Mouse (Mus musculus): Measurements from ENCODE around the gene Capg.
"Not testable (repeated sequence)": the region's sequence is repeated elsewhere in the genome, so short reads cannot be mapped to it uniquely, and the experiment has no call there.

The Capg gene

DNA sequence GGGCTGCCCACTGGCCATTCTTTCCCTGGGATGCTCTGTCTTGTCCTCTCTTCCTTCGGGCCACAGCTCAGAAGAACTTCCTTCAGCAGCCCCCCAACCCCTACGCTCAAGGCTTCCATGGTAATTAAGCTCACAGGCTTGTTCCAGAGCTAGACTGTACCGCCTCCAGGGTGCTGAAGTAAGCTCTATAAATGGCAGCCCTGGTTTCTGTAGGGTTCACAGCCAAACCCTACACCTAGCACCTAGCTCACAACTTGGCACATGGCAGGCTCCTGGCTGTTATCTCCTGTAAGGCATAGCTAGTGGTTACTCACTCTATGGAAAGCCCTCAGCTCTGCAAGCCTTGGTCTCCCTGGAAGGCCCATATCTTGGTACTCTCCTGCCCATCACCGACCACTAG lies 11.6 kb upstream of the Capg start:
- peak; percentile 80 for DNase-seq (ENCODE audit: low read depth, low spot score)

DNA sequence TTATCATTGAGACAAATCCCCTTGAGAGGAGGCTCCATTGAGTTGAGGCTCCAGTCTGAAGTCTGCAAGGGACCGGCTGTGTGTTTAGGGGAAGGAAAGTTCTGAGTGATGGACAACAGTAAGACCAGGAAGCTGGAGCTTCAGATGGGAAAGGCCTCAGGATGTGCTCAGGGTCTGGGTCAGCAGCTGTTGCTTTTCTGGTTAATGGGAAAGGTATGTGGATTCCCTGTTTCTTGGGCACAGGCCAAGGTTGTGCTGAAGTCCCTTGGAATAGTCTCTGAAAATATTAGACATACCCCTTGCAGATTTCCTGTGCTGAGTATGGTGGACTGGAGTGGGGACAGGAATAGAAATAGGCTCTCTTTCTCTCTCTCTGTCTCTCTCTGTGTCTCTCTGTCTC lies 10.6 kb upstream of the Capg start:
- not testable (repeated sequence) for DNase-seq (ENCODE audit: low read depth, low spot score)

DNA sequence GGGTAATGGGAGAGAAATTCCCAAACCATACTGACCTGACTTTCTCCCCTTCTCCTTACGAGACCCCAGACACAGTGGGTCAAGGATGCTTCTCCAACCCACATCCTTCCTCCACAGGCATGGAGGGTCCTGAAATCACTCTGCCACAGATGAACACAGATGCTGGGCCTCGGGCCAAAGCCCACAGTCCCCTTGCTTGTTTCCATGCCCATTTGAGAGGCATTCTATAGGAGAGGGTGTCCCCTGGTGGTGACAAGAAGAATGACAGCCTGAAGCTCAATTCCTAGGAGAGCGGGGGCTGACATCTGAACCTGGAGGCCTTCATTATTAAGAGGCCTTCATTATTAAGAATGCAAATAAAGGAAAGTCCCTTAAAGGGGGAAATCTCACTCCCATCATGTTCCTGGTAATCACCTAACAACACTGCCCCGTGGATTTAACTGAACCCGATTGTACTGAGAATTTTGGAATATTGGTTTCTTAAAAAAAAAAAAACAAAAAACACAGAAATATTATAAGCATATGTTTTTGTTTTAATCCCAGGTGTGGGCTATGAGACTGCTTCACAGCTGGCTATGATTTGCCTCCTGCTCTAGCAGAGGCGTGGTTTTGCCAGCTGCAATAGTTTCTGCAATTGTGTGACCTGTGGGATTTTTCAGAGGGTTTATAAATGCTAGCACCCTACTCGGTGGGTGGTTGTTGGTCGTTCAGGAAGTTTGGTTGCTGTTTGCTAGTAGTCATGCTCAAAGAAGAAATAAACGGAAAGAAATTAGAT lies 10.0 kb upstream of the Capg start:
- peak; percentile 75 for DNase-seq (ENCODE audit: low read depth, low spot score)

DNA sequence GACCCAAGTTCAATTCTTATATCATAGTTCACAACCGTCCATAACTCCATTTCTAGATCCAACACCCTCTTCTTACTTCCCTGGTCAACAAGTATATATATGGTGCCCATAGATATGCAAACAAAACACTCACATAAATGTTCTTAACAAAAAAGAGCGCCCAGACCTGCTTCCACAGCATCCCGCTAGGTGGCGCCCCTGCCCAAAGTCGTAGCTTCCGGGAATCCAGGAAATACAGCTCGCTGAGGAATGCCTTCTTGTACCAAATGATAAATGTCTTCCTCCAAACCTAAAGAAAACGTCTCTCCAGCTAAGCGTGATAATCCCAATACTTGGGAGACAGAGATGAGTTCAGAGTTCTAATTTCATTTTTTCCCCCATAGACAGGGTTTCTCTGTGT lies 9.0 kb upstream of the Capg start:
- DNase-seq (ENCODE audit: low read depth, low spot score): peak; percentile 86

DNA sequence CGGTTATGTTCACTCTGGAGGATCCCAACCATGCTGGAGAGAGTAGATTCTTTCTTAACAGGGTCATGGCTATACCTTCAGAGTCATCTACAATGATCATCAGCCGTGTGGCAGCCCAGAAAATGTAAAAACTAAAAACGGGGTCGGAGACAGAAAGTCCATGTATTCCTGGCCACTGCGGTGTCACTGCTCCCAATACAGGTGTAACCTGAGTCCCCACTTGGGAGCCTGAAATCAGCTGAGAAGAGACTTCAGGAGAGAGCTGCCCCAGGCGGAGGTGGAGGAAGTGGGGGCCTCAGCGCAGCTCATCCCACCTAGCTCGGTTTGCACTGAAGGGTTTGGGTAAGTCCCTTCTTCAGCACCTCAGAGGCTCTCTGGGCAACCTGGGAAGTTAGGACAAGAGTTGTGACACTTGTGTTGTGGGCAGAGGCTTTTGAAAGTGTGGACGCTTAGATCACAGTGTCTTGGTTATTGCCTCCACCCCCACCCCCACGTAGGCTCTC lies 6.1 kb upstream of the Capg start:
- no peak for DNase-seq (ENCODE audit: low read depth, low spot score)

DNA sequence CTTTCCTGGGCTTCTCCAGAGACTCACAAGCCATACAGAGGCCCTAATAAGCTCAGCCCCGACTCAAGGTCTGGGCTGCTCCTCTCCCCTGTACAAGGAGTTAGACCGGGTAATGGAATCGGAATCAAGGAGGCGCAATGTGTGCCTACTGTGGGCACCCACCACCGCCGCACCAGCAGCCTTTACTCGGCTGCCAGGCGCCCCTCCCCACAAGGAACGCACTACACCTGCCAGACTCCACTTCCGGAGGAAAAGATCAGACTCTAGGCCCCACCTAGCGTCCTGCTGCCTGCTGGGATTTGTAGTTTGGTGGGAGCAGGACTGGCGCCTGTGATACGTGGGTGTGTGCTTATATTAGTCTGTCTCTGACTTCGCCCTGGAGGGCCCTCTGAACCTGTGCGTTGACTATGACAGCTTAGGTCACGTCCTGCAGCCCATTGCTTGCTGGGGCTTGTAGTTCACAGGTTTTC lies 5.6 kb upstream of the Capg start:
- DNase-seq (ENCODE audit: low read depth, low spot score): peak; percentile 99

DNA sequence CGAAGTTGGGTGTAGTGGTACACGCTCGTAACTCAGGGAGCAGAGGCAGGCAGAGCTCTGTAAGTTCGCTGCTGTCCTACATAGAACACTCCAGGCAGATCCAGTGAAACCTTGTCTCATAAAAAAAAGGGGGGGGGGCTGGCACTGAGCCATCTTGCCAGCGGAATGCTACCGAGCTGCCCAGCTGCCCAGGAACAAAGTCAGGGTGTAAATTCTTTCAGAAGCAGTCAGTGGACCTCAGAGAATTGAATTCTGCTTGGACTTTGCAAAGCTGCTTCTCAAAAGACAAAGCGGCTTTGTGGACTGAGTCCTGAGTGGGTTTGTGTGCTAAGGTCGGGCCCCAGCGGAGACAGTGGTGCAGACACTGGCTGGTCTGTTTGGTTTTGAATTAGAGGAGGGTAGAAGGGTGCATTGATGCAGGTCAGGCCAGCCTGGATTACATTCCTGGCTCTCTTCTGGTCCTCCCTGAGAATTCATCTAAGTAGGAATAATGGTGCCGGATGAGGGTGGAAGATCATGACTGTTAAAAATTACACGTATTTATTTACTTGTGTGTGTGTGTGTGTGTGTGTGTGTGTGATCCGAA lies 833 bp upstream of the Capg start:
- peak; percentile 68 for DNase-seq (ENCODE audit: low read depth, low spot score)

DNA sequence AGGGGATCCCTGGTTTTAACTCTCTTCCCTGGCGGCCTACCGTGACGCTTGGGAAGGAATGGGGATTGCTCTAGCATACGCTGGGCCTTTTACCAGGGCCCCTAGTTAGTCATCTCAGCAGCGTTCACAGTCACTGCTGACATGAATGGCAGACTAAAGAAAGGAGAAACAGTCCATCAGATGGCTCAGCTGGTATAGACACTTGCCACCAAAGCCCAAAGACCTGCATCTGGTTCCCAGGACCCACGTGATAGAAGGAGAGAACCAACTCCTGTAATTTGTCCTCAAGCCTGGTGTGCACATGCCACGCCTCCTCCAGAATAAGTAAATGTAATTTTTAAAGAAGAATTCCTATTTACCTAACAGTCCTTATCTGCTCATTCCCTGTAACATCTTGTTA lies 1.2 kb downstream of the Capg start:
- no peak for DNase-seq (ENCODE audit: low read depth, low spot score)

DNA sequence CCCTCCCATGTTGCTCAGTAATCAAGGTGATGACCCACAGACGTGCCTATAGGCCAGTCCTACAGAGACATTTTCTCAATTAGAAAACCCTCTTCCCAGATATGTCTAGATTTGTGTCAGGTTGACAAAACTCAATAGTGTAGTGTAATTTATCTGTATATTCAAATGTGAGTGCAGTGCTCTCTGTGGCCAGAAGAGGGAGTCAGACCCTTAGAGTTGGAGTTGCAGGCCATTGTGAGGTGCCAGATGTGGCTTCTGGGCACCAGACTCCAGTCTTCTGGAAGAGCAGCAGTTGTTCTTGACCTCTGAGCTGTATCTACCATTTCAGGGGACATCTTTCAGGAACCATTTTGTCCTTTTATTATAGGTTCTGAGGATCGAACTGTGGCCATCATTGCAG lies 2.9 kb downstream of the Capg start:
- DNase-seq (ENCODE audit: low read depth, low spot score): no peak

DNA sequence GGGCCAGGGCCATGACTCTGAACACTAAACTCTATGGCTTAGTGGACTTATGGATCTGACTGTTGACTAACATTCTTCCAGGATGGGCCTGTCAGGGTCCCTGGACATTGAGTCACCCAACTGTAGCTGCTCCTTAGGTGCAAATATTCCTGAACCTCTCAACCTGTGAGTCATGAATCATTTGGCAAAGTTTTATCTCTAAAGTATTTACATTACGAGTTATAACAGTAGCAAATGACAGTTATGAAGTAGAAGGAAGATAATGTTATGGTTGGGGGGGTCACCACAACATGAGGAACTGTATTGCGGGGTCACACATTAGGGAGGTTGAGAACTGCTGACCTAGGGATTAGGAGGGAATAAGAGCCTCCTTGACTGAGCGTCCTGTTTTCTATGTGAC lies 3.7 kb downstream of the Capg start:
- no peak for DNase-seq (ENCODE audit: low read depth, low spot score)

DNA sequence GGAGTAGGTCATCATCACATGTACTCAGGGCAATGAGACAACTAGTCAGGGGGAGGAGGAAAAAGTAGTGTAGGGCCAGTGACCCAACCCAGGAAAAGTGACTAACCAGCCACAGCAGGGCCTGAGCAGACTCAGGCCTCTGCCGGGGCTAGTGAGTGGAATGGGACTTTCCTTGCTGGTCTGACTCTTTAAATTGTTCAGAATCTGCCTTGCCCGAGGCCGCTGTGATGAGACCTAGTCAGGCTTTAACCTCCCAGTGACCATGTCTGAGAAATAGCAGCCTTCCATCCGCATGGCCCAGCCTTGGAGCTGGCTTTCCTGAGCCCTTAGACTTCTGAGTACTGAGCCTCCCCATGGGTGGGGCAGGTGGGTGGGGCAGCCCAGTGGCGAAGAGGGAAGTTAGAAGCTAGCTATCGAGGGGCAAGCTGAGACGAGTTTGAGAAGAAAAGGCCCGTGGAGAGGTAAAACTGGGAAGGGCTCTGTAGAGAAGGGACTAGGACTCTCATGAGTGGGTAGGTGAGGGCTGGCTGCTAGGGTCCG lies 4.9 kb downstream of the Capg start:
- no peak for DNase-seq (ENCODE audit: low read depth, low spot score)

DNA sequence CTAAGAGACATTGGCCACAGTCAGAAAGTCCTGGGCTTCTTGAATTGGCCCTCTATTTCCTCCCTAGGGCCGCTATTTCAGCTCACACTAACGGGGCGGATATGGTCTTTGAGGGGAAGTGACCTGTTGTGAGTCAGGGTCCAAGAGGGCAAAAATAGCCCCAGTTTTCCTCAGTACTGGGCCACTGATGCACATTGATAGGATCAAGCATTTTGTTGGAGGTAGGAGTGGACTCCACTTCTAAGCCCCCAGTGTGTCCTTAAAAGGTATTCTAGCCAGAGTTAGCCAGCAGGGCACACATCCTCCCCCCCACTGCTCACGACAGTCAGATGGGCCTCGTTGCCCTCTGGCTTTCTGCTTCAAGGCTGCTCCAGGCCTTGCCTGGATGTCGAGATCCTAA lies 5.8 kb downstream of the Capg start:
- no peak for DNase-seq (ENCODE audit: low read depth, low spot score)

DNA sequence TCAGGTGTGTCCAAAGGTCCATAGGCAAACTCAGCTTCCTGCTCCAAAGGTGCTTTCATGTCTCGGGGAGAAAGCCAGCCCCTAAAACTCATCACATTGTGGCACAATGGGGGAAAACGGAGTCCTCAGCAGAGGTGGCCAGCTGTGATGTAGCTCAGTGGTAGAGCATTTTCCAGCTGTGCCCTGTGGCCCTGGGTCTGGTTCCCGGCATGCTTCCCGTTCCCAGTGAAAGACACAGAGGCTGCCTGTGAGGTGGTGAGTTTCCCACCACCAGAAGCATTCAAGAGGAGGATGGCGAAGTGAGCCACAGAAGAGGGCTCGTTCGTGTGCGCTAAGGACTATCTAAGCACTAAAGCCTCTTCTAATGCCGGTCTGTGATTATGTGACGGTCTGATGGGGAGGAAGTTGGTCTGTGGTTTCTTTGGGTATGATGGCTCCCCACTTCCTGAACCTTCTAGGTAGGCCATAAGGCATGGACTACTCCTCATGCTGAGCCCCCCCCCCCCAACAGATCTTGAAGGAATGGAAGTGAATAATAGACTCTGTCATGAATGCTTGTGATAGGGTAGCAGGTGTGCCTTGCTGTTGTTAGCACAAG lies 6.4 kb downstream of the Capg start:
- no peak for DNase-seq (ENCODE audit: low read depth, low spot score)

DNA sequence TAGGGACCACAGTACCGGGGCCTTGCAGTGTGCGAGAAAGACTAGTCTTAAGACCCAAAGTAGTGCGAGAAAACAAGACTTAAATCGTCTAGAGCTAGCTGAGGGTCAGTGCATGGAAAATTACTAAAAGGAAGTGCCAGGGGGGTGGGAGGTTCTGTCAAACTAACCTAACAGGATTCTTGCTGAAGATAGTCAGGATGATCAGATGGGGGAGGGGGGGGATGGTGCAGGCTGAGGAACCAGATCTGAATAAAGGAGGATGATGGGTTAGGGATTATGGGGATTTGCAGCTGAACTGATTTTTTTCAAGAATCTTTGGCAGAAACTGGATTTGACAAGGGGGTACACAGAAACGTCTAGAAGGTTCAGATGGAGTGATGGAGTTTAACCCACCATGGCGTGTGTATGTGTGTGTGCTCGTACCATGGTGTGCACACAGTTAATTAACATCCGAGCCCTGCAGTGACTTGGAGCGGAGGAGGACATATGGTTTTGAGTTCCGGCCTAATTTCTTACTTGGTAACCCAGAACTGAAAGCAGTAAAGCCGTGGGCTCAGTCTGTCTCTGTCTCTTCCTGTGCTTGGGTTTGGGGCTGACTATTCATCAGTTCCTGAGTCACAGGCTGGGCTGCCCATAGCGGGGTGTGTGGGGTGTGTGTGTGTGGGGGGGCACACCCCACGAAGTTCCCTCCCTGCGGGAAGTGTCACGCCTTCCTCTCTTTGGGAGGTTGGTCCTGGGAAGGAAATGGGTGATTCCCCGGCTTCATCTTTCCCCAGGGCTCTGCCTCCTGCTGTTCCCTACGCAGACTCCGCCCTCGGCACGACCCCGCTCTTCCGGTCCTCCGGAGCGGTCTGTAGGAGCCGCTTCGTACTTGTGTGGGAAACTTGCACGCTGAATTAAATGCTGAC lies 8.2 kb downstream of the Capg start:
- DNase-seq (ENCODE audit: low read depth, low spot score): peak; percentile 89

DNA sequence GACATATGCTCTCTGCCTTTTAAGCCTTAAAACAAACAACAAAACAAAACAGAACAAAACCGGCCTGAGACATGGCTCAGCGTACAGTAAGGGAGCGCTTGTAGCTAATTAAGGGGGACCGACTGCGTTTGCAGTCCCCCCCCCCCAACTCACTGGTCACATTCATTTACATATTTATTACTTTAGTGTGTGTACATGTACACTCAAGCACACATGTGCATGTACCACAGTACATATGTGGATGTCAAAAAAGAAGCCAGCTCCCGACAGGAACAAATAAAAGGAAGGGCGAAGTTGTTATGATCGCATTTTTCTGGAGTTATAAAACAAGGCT lies 8.9 kb downstream of the Capg start:
- no peak for DNase-seq (ENCODE audit: low read depth, low spot score)

DNA sequence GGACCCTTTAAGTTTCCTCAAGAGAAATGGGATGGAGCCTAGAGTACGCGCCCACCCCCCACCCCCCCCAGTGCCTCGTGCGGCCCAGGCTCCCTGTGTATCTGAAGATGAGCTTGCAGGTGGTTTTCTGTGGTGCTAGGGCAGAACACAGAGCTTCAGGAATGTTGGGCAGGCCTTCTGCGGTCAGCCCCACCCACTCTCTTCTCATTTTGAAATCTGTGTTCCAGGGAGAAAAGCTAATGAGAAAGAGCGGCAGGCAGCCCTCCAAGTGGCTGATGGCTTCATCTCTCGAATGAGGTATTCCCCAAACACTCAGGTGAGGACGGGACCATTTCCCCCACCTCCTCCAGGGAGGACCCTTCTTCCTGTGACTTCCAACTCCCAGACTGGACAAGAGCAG lies 16.6 kb downstream of the Capg start:
- no peak for DNase-seq (ENCODE audit: low read depth, low spot score)

DNA sequence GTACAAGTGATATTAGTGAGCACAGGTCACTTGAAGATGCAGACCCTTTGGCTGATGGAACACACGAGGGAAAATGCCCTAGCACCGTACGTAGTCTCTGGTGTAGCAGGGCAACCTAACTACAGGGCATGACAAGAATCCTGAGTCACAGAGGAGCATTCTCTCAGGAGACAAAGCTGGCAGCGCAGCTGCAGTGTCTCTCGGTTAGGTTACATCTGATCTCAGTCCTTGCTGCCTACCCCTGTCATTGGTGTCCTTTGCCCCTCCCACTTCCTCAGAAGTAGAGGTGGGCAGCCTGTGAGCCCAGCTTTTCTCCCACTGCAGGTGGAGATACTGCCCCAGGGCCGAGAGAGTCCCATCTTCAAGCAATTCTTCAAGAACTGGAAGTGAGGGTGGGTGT lies 18.3 kb downstream of the Capg start:
- DNase-seq (ENCODE audit: low read depth, low spot score): peak; percentile 38

DNA sequence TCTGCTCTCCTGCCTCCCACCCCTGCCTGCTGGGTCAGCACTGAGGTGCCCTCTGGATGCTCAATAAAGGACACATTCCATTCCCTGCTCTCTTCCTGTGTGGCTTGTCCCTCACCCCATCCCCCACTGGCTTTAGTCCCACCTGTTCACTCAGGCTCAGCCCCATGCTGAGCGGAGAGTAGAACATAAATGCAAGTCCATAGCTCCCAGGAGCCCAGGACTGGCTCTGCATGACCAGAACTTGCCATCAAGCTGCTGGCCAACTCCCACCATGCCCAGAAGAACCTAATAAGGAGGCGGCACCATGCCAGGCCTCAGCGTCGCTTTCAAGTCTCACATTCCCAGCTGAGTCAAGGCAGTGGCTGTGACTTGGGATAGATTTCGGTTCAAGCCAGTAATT lies 18.7 kb downstream of the Capg start:
- DNase-seq (ENCODE audit: low read depth, low spot score): peak; percentile 31

DNA sequence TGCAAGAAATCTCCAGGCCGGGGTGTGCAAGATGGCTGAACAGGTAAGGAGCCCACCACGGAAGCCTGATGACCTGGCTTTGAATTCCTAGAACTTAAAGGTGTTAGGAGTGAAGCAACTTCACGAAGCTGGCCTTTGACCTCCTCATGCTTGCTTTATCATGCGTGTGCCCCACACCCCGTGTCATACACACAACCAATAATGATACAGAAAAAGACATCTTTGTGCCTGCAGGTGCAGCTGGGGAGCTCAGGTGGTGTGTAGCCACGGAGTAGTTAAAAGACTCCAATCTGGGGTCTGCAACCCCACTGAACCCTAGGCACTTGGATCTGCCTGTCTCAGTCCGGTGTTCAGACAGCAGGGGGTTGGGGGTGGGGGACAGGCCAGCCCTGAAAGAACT lies 21.3 kb downstream of the Capg start:
- DNase-seq (ENCODE audit: low read depth, low spot score): no peak

DNA sequence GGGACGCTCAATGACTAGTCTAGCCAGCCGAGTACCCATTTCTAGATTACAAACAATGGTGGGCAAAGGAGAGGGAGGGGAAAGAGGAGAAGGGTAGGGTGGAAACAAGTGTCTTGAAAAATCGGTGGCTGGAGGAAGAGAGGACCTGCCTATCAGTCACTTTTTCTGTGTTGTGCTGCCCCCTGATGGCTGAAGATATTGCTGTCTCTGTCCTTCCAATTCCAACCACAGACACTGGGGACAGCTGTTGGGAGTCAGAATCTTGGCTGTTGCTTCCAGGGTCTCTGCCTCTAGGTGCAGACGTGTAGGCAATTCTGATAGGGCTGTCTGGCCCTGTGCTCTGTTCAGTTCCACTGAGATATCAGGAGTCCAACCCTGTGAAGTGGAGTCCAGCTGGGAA lies 21.9 kb downstream of the Capg start:
- DNase-seq (ENCODE audit: low read depth, low spot score): peak; percentile 90

DNA sequence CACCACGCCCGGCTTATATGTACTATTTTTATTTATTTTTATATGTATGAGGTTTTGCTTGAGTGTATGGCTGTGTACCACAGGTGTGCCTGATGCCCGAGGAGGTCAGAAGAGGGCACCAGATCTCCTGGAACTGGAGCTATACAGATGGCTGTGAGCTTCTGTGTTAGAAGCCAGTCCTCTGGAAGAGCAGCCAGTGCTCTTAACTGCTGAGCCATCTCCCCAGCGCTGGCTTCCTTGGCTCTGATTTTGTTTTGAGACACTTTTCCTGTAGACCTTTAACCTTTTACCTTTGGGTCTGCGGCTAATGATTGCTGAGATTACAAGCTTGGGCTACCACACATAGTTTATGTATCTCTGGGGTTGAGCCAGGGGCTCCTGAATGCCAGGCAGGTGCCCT lies 23.3 kb downstream of the Capg start:
- no peak for DNase-seq (ENCODE audit: low read depth, low spot score)

DNA sequence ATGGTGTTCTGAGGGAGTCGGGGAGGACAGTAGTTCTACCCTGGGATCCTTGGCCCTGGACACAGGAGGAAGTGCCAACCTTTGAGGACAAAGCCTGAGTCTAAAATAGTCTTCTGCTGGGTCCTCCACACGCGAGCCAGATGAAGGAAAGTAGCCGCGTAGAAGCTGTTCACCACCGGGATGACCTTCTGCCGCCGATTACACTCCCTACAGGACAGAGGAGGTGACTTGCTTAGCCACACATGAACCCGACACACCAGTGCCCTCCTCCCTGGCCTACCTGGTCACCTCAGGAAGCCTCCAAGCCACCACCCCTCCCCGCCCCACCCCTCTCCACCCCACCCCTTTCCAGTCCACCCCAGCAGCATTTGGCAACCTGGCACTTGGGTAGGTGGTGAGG lies 24.5 kb downstream of the Capg start:
- DNase-seq (ENCODE audit: low read depth, low spot score): no peak

Measured in brain, adult 2 months (tissue).